Mouse (Mus musculus): ENCODE data around the gene Irf2bp1. TPM values are rescaled to one million over a fixed set of nuclear protein-coding genes. Genes with fewer than 3 reads are reported as not detected.

Irf2bp1 gene
- polyA plus RNA-seq, 2 experiments: 6.8 TPM

DNA sequence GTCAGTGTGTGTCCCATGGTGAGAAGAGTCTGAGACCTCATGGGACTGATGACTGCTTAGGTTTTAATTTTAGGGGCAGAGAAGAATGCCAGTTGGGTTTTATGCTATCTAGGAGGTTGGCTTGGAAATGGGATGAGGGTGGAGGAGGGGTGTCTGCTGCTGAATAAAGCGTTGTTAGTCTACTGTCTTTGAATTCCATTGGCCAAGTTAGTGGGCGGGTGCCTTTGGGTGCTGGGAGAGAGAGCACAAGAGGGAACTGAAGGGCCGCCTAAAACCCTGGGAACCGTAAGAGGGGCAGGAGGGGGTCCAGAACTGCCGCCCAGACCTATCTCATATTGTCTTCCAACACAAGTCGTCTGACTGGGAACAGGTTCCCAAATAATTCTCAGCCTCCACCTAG lies 15.1 kb upstream of the Irf2bp1 start:
- TF ChIP-seq CTCF (IDR thresholded peaks at IDR 0.05; ENCODE audit: low read depth) (no peak), EP300 (IDR thresholded peaks at IDR 0.05; ENCODE audit: low read depth) (no peak)
- Histone ChIP-seq H3K36me3 (replicated peaks; ENCODE audit: control insufficient read depth, insufficient read depth, low read depth) (no peaks in the 10 kb centered on the region), H3K9me3 (ENCODE audit: control insufficient read depth, low read length) (no peaks in the 10 kb centered on the region), H3K4me1 (replicated peaks; ENCODE audit: control insufficient read depth in 2 of 2, insufficient read depth in 2 of 2, low read length in 1 of 2) (peaks cover 0 to 5% of the 10 kb centered on the region in 2 experiments; a peak in 1 of 4 replicates), H3K4me3 (ENCODE audit: insufficient read depth in 1 of 2, low read depth in 2 of 2, low read length in 2 of 2) (no peak overlapping the region), H3K27ac (no peak overlapping the region), H3K27me3 (ENCODE audit: control insufficient read depth, insufficient read depth, low read length) (peaks cover 48% of the 10 kb centered on the region), H3K9ac (replicated peaks) (no peak overlapping the region), H3K4me2 (ENCODE audit: low read depth) (no peak overlapping the region)
- WGBS (ENCODE audit: insufficient replicate concordance): 47% methylated on average over 6 of the region's 6 CpGs
- DNase-seq (ENCODE audit: low read depth in 3 of 3, low spot score in 3 of 3) (no peak), ATAC-seq (ENCODE audit: insufficient read depth) (no peak)

- TF ChIP-seq CTCF (IDR thresholded peaks at IDR 0.05; ENCODE audit: low read depth): no peak
- TF ChIP-seq EP300 (IDR thresholded peaks at IDR 0.05; ENCODE audit: low read depth): no peak
- H3K4me2 ChIP-seq (ENCODE audit: low read depth): no peak overlapping the region
- ATAC-seq (ENCODE audit: insufficient read depth) (no peak), DNase-seq (ENCODE audit: low read depth in 3 of 3, low spot score in 3 of 3) (no peak)
- no peaks in the 10 kb centered on the region for H3K36me3 ChIP-seq (replicated peaks; ENCODE audit: control insufficient read depth, insufficient read depth, low read depth)
- peaks cover 48% of the 10 kb centered on the region for H3K27me3 ChIP-seq (ENCODE audit: control insufficient read depth, insufficient read depth, low read length)
- H3K9ac ChIP-seq (replicated peaks): no peak overlapping the region
- no peaks in the 10 kb centered on the region for H3K9me3 ChIP-seq (ENCODE audit: control insufficient read depth, low read length)
- H3K4me1 ChIP-seq (replicated peaks; ENCODE audit: control insufficient read depth in 2 of 2, insufficient read depth in 2 of 2, low read length in 1 of 2): peaks cover 0 to 5% of the 10 kb centered on the region in 2 experiments; a peak in 1 of 4 replicates
- H3K27ac ChIP-seq: no peak overlapping the region
- 17% methylated on average over 5 of the region's 5 CpGs for WGBS (ENCODE audit: insufficient replicate concordance)
- H3K4me3 ChIP-seq (ENCODE audit: insufficient read depth in 1 of 2, low read depth in 2 of 2, low read length in 2 of 2): no peak overlapping the region
Measured at GRCm38 (mm10) chr7:18989995-18990394, 13.8 kb upstream of the Irf2bp1 start.

DNA sequence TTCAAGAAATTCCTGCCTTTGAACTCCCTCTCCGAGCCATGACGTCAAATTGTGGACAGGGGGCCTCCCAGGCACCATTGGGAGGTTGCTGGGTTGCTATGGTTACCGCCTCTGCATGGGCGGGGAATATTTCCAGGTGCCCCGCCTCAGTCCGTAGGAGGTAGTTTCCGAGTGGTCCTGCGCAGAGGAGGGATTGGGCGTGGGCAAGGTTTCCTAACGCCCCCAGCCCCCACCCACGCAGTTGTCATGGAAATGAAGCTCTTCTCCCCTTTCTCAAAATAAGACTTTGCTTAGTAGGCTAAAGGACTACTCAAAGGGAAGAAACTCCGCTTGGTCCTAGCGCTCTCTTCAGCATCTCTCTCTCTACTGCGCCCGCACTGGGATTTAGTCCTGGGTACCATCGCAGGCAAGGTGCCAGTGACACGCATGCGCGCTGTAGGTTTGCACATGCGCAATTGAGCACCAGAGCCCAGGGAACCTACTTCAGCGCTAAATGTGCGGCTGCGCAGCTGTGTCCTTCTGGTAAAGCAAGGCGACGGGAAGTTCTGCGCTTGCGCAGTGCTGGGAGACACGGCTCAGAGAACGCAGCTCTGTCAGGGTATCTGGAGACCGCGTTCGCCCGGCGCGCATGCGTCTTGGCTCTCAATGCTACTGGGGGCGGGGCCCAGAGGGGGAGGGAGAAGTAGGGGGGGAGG lies 13.1 kb upstream of the Irf2bp1 start, which contains the start of gene Mypop:
Gene Mypop, plus strand, starts transcription at position 645 of the 695 bp plus-strand sequence.
- Histone ChIP-seq H3K27me3 (ENCODE audit: control insufficient read depth, insufficient read depth, low read length) (peaks cover 48% of the 10 kb centered on the region), H3K27ac (no peak within 1 kb of the TSS), H3K4me3 (ENCODE audit: insufficient read depth in 1 of 2, low read depth in 2 of 2, low read length in 2 of 2) (peak within 1 kb of the TSS; percentile 36 to 48), H3K4me1 (replicated peaks; ENCODE audit: control insufficient read depth in 2 of 2, insufficient read depth in 2 of 2, low read length in 1 of 2) (peaks cover 0 to 5% of the 10 kb centered on the region in 2 experiments; a peak in 1 of 4 replicates), H3K36me3 (replicated peaks; ENCODE audit: control insufficient read depth, insufficient read depth, low read depth) (no peaks in the 10 kb centered on the region), H3K9me3 (ENCODE audit: control insufficient read depth, low read length) (no peaks in the 10 kb centered on the region), H3K4me2 (ENCODE audit: low read depth) (peak within 1 kb of the TSS; percentile 66), H3K9ac (replicated peaks) (no peak within 1 kb of the TSS)
- DNase-seq (ENCODE audit: low read depth in 3 of 3, low spot score in 3 of 3) (peak; percentile 92), ATAC-seq (ENCODE audit: insufficient read depth) (peak; percentile 87)
- no peak for TF ChIP-seq CTCF (IDR thresholded peaks at IDR 0.05; ENCODE audit: low read depth)
- no peak for TF ChIP-seq EP300 (IDR thresholded peaks at IDR 0.05; ENCODE audit: low read depth)
- under 1% methylated on average over 37 of the region's 37 CpGs for WGBS (ENCODE audit: insufficient replicate concordance)

- ATAC-seq (ENCODE audit: insufficient read depth) (no peak), DNase-seq (ENCODE audit: low read depth in 3 of 3, low spot score in 3 of 3) (no peak)
Measured at GRCm38 (mm10) chr7:18991660-18992293, 12.1 kb upstream of the Irf2bp1 start.

DNA sequence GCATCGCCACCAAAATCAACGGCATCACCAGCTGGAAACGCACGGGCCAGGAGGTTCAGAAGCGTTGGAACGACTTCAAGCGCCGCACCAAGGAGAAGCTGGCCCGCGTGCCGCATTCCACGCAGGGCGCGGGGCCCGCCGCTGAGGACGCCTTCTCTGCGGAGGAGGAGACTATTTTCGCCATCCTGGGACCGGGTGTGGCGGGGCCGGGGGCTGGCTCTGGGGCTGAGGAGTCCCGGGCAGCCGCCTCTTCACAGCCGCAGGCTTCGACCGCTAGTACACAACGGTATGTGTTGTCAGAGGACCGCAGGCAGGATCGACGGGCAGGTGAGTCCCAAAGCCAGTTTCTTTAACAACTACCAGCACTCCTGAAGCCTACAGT lies 11.6 kb upstream of the Irf2bp1 start:
- H3K9ac ChIP-seq (replicated peaks): no peak overlapping the region
- H3K36me3 ChIP-seq (replicated peaks; ENCODE audit: control insufficient read depth, insufficient read depth, low read depth): no peaks in the 10 kb centered on the region
- peak overlapping the region; percentile 10 to 48; a peak in 3 of 4 replicates for H3K4me3 ChIP-seq (ENCODE audit: insufficient read depth in 1 of 2, low read depth in 2 of 2, low read length in 2 of 2)
- H3K4me2 ChIP-seq (ENCODE audit: low read depth): peak overlapping the region; percentile 66
- peaks cover 48% of the 10 kb centered on the region for H3K27me3 ChIP-seq (ENCODE audit: control insufficient read depth, insufficient read depth, low read length)
- WGBS (ENCODE audit: insufficient replicate concordance): 5% methylated on average over 31 of the region's 31 CpGs
- DNase-seq (ENCODE audit: low read depth in 3 of 3, low spot score in 3 of 3) (no peak), ATAC-seq (ENCODE audit: insufficient read depth) (no peak)
- peaks cover 0 to 5% of the 10 kb centered on the region in 2 experiments; a peak in 1 of 4 replicates for H3K4me1 ChIP-seq (replicated peaks; ENCODE audit: control insufficient read depth in 2 of 2, insufficient read depth in 2 of 2, low read length in 1 of 2)
- no peak for TF ChIP-seq CTCF (IDR thresholded peaks at IDR 0.05; ENCODE audit: low read depth)
- TF ChIP-seq EP300 (IDR thresholded peaks at IDR 0.05; ENCODE audit: low read depth): no peak
- H3K27ac ChIP-seq: no peak overlapping the region
- H3K9me3 ChIP-seq (ENCODE audit: control insufficient read depth, low read length): no peaks in the 10 kb centered on the region

More at GRCm38 (mm10) chr7:18991660-18992293, 12.1 kb upstream of the Irf2bp1 start:
- WGBS (ENCODE audit: insufficient replicate concordance): 2% methylated on average over 59 of the region's 59 CpGs
- Histone ChIP-seq H3K27ac (no peak overlapping the region), H3K9me3 (ENCODE audit: control insufficient read depth, low read length) (no peaks in the 10 kb centered on the region), H3K4me2 (ENCODE audit: low read depth) (peak overlapping the region; percentile 66), H3K4me3 (ENCODE audit: insufficient read depth in 1 of 2, low read depth in 2 of 2, low read length in 2 of 2) (peak overlapping the region; percentile 15 to 48; a peak in 3 of 4 replicates), H3K9ac (replicated peaks) (no peak overlapping the region), H3K4me1 (replicated peaks; ENCODE audit: control insufficient read depth in 2 of 2, insufficient read depth in 2 of 2, low read length in 1 of 2) (peaks cover 0 to 5% of the 10 kb centered on the region in 2 experiments; a peak in 1 of 4 replicates), H3K36me3 (replicated peaks; ENCODE audit: control insufficient read depth, insufficient read depth, low read depth) (no peaks in the 10 kb centered on the region), H3K27me3 (ENCODE audit: control insufficient read depth, insufficient read depth, low read length) (peaks cover 48% of the 10 kb centered on the region)
- TF ChIP-seq CTCF (IDR thresholded peaks at IDR 0.05; ENCODE audit: low read depth): no peak
- TF ChIP-seq EP300 (IDR thresholded peaks at IDR 0.05; ENCODE audit: low read depth): no peak
